Mouse (Mus musculus): Measurements from ENCODE around the gene Pigq. TPM values are rescaled to one million over a fixed set of nuclear protein-coding genes. Genes with fewer than 3 reads are reported as not detected.

Gene Pigq
- polyA plus RNA-seq, 1 experiment from 2014 or later, result 41.4 TPM

GRCm38 (mm10) chr17:25882306-25882705, 62.4 kb downstream of the Pigq start:
- Histone ChIP-seq H3K27me3 (ENCODE audit: control insufficient read depth, insufficient read depth, low read length) (no peaks in the 10 kb centered on the region), H3K4me3 (ENCODE audit: low read depth, low read length) (no peak overlapping the region), H3K4me2 (ENCODE audit: low read depth, low read length) (no peak overlapping the region), H3K36me3 (replicated peaks; ENCODE audit: control insufficient read depth, insufficient read depth, low read depth, low read length) (no peaks in the 10 kb centered on the region; the same call in none of the 2 replicates), H3K4me1 (ENCODE audit: control insufficient read depth, insufficient read depth, low read length) (peaks cover 19% of the 10 kb centered on the region), H3K9ac (replicated peaks; ENCODE audit: low read length) (no peak overlapping the region), H3K9me3 (replicated peaks; ENCODE audit: control insufficient read depth, low read length) (no peaks in the 10 kb centered on the region), H3K27ac (replicated peaks; ENCODE audit: low read depth, low read length) (peak overlapping the region; percentile 52)
- no peak for ATAC-seq (replicated peaks; ENCODE audit: insufficient number of reproducible peaks, low FRiP score, low TSS enrichment, low read depth)
- no peak for DNase-seq (ENCODE audit: low spot score)
- WGBS, result 19% methylated on average over 5 of the region's 5 CpGs

GRCm38 (mm10) chr17:25881691-25882090, 63.0 kb downstream of the Pigq start:
- Histone ChIP-seq H3K27ac (replicated peaks; ENCODE audit: low read depth, low read length) (no peak overlapping the region; the same call in 1 of the 2 replicates), H3K4me3 (ENCODE audit: low read depth, low read length) (no peak overlapping the region), H3K27me3 (ENCODE audit: control insufficient read depth, insufficient read depth, low read length) (no peaks in the 10 kb centered on the region), H3K9me3 (replicated peaks; ENCODE audit: control insufficient read depth, low read length) (no peaks in the 10 kb centered on the region), H3K9ac (replicated peaks; ENCODE audit: low read length) (no peak overlapping the region; the same call in 1 of the 2 replicates), H3K4me2 (ENCODE audit: low read depth, low read length) (no peak overlapping the region), H3K36me3 (replicated peaks; ENCODE audit: control insufficient read depth, insufficient read depth, low read depth, low read length) (no peaks in the 10 kb centered on the region; the same call in none of the 2 replicates), H3K4me1 (ENCODE audit: control insufficient read depth, insufficient read depth, low read length) (peaks cover 19% of the 10 kb centered on the region)
- no peak for DNase-seq (ENCODE audit: low spot score)
- no peak for ATAC-seq (replicated peaks; ENCODE audit: insufficient number of reproducible peaks, low FRiP score, low TSS enrichment, low read depth)
- 13% methylated on average over 4 of the region's 4 CpGs for WGBS

- 0 out of 2 replicates have a peak overlapping the region, but pooled peaks have one; percentile 18 for H3K9ac ChIP-seq (replicated peaks; ENCODE audit: low read length)
- ATAC-seq (replicated peaks; ENCODE audit: insufficient number of reproducible peaks, low FRiP score, low TSS enrichment, low read depth) (no peak), DNase-seq (ENCODE audit: low spot score) (peak; percentile 58)
- 3% methylated on average over 5 of the region's 5 CpGs for WGBS
- no peaks in the 10 kb centered on the region; the same call in none of the 2 replicates for H3K36me3 ChIP-seq (replicated peaks; ENCODE audit: control insufficient read depth, insufficient read depth, low read depth, low read length)
- H3K4me2 ChIP-seq (ENCODE audit: low read depth, low read length), result no peak overlapping the region
- H3K27ac ChIP-seq (replicated peaks; ENCODE audit: low read depth, low read length), result peak overlapping the region; percentile 56
- no peaks in the 10 kb centered on the region for H3K27me3 ChIP-seq (ENCODE audit: control insufficient read depth, insufficient read depth, low read length)
- H3K9me3 ChIP-seq (replicated peaks; ENCODE audit: control insufficient read depth, low read length), result no peaks in the 10 kb centered on the region
- H3K4me3 ChIP-seq (ENCODE audit: low read depth, low read length), result no peak overlapping the region
- peaks cover 19% of the 10 kb centered on the region for H3K4me1 ChIP-seq (ENCODE audit: control insufficient read depth, insufficient read depth, low read length)
These were observed 63.7 kb downstream of the Pigq start for GRCm38 (mm10) chr17:25880913-25881641.

DNA sequence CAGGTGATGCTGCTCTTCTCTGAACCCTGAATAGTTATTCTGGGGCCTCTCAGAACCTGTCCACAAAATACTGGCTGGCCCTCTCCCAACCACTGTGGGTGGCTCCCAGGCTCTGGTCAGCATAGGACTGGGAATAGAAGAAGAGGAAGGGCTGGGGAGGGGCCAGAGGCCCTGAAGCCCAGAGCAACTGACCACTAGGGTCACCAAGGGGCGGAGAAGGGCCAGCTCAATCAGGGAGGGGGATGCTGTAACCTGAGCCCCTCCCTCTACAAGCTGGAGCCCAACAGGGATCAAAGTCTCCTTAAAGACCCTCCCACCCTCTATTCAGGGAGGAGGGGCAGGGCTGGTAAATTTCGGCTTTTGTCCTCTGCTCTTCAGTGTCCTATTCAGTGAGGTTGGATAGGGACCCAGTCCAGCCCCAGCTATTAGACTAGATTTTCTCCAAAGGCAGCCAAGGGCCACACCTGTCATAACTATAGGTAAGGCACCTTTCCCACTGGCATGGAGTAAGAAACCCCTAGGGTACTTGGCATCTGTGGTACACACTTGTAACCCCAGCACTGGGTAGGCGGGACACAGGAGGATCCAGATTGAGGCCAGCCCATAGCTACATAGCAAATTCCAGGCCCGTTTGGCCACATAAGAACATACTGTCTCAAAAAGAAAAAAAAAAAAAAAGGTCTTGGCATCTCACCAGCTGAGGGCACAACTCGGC, 64.4 kb downstream of the Pigq start, which contains the start of gene Wfikkn1:
Gene Wfikkn1, minus strand, starts transcription at position 663 of the 715 bp plus-strand sequence.
- Histone ChIP-seq H3K4me2 (ENCODE audit: low read depth, low read length) (no peak within 1 kb of the TSS), H3K36me3 (replicated peaks; ENCODE audit: control insufficient read depth, insufficient read depth, low read depth, low read length) (no peaks in the 10 kb centered on the region; the same call in none of the 2 replicates), H3K9me3 (replicated peaks; ENCODE audit: control insufficient read depth, low read length) (no peaks in the 10 kb centered on the region), H3K27ac (replicated peaks; ENCODE audit: low read depth, low read length) (peak within 1 kb of the TSS; percentile 56), H3K4me1 (ENCODE audit: control insufficient read depth, insufficient read depth, low read length) (peaks cover 19% of the 10 kb centered on the region), H3K4me3 (ENCODE audit: low read depth, low read length) (no peak within 1 kb of the TSS), H3K9ac (replicated peaks; ENCODE audit: low read length) (peak within 1 kb of the TSS; percentile 18; the same call in 1 of the 2 replicates), H3K27me3 (ENCODE audit: control insufficient read depth, insufficient read depth, low read length) (no peaks in the 10 kb centered on the region)
- DNase-seq (ENCODE audit: low spot score) (no peak), ATAC-seq (replicated peaks; ENCODE audit: insufficient number of reproducible peaks, low FRiP score, low TSS enrichment, low read depth) (no peak)
- whole genome bisulfite sequencing, result 14% methylated on average over 5 of the region's 5 CpGs

DNA sequence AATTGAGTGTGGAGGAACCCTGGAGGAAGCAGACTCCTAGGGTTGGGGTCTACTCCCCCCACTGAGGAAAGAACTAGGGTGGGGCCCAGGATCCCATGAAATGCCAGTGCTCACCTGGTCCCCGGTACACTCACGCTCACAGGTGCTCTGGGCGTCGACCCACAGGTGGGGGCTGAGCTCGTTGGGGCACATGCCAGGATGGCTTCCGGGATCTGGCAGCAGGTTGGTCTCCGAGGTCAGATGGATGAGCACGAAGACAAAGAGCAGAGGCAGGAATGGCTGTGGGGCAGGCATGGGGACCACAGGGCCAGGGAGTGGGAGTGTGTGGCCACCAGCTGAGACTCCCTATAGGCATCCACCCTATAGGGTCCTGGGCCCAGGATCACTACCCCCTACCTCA, 65.0 kb downstream of the Pigq start:
- no peak for ATAC-seq (replicated peaks; ENCODE audit: insufficient number of reproducible peaks, low FRiP score, low TSS enrichment, low read depth)
- no peak for DNase-seq (ENCODE audit: low spot score)

DNA sequence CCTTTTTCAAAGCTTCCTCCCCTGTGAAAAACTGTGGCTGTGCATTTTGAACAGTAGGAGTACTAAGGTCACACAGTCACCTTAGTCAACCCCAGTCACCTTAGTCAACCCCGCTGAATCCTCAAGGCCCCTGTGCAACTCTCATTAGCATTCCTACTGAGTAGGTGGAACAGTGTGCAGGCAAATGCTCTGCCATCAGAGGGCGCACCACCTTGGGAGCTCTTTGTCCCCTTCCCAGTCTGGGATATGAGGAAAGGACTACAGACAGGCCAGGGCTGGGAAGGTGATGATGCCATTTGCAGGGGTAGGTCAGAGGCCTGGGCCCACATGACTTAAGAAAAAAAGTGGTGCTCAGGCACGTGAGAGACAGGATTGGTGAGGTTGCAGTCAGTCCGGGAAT, 65.5 kb downstream of the Pigq start:
- no peaks in the 10 kb centered on the region for H3K9me3 ChIP-seq (replicated peaks; ENCODE audit: control insufficient read depth, low read length)
- WGBS, result 48% methylated on average over 4 of the region's 4 CpGs
- ATAC-seq (replicated peaks; ENCODE audit: insufficient number of reproducible peaks, low FRiP score, low TSS enrichment, low read depth) (no peak), DNase-seq (ENCODE audit: low spot score) (no peak)
- H3K27ac ChIP-seq (replicated peaks; ENCODE audit: low read depth, low read length), result no peak overlapping the region
- H3K9ac ChIP-seq (replicated peaks; ENCODE audit: low read length), result no peak overlapping the region
- no peaks in the 10 kb centered on the region for H3K27me3 ChIP-seq (ENCODE audit: control insufficient read depth, insufficient read depth, low read length)
- no peak overlapping the region for H3K4me2 ChIP-seq (ENCODE audit: low read depth, low read length)
- no peak overlapping the region for H3K4me3 ChIP-seq (ENCODE audit: low read depth, low read length)
- peaks cover 19% of the 10 kb centered on the region for H3K4me1 ChIP-seq (ENCODE audit: control insufficient read depth, insufficient read depth, low read length)
- no peaks in the 10 kb centered on the region; the same call in none of the 2 replicates for H3K36me3 ChIP-seq (replicated peaks; ENCODE audit: control insufficient read depth, insufficient read depth, low read depth, low read length)

More for the DNA sequence above, 65.0 kb downstream of the Pigq start:
- Histone ChIP-seq H3K36me3 (replicated peaks; ENCODE audit: control insufficient read depth, insufficient read depth, low read depth, low read length) (no peaks in the 10 kb centered on the region; the same call in none of the 2 replicates), H3K4me1 (ENCODE audit: control insufficient read depth, insufficient read depth, low read length) (peaks cover 19% of the 10 kb centered on the region), H3K4me3 (ENCODE audit: low read depth, low read length) (no peak overlapping the region), H3K4me2 (ENCODE audit: low read depth, low read length) (no peak overlapping the region), H3K27me3 (ENCODE audit: control insufficient read depth, insufficient read depth, low read length) (no peaks in the 10 kb centered on the region), H3K27ac (replicated peaks; ENCODE audit: low read depth, low read length) (no peak overlapping the region), H3K9me3 (replicated peaks; ENCODE audit: control insufficient read depth, low read length) (no peaks in the 10 kb centered on the region), H3K9ac (replicated peaks; ENCODE audit: low read length) (no peak overlapping the region)
- 78% methylated on average over 8 of the region's 8 CpGs for WGBS

DNA sequence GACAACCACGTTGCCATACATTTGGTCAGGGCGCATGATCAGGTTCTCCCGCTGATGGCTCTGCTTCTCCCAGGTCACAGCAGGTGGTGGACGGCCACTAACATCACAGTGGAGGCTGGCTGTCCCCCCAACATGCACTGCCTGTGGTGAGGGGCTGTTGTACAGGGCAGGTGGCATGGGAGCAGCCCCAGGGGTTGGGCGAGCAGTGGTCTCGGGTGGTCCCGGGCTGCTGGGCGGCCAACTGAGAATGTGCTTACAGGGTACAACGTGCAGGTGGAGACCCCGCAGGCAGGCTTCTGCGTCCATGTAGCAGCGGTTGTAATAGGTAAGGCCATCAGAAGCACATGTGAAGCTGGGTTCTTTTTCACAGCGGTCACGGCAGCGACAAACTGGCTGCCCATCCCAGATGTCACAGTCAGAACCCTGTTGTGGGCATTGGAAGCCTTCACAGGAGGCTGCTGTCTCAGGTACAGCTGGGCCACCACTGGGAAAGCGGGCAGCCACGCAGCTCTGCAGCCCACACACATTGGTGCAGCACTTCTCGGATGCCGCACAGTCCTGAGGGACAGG, 66.0 kb downstream of the Pigq start:
- DNase-seq (ENCODE audit: low spot score) (no peak), ATAC-seq (replicated peaks; ENCODE audit: insufficient number of reproducible peaks, low FRiP score, low TSS enrichment, low read depth) (no peak)
- Histone ChIP-seq H3K9me3 (replicated peaks; ENCODE audit: control insufficient read depth, low read length) (no peaks in the 10 kb centered on the region), H3K4me1 (ENCODE audit: control insufficient read depth, insufficient read depth, low read length) (peaks cover 19% of the 10 kb centered on the region), H3K4me2 (ENCODE audit: low read depth, low read length) (no peak overlapping the region), H3K27me3 (ENCODE audit: control insufficient read depth, insufficient read depth, low read length) (no peaks in the 10 kb centered on the region), H3K9ac (replicated peaks; ENCODE audit: low read length) (no peak overlapping the region), H3K36me3 (replicated peaks; ENCODE audit: control insufficient read depth, insufficient read depth, low read depth, low read length) (no peaks in the 10 kb centered on the region; the same call in none of the 2 replicates), H3K4me3 (ENCODE audit: low read depth, low read length) (no peak overlapping the region), H3K27ac (replicated peaks; ENCODE audit: low read depth, low read length) (no peak overlapping the region)
- 85% methylated on average over 19 of the region's 19 CpGs for WGBS

Data from embryonic facial prominence, embryonic 11.5 days (tissue).